ENCODE assay signal across 8 mouse cellular contexts in genomic region chr4:53121516-53122227, GRCm38 (mm10). TPM values are rescaled to one million over a fixed set of nuclear protein-coding genes. Genes with fewer than 3 reads are reported as not detected.
A peak's percentile ranks its signal among the peaks of the same experiment; 100 is the strongest.
DNase-seq lines count a peak whose midpoint lies in the region; ATAC-seq lines count a peak whose summit lies in the region.

No protein-coding gene starts in this region.

- no peak overlapping the region for H3K4me3 ChIP-seq in forebrain, embryonic 14.5 days (ENCODE audit: low read depth, low read length)
- no peak overlapping the region for H3K4me3 ChIP-seq in forebrain, embryonic 11.5 days (ENCODE audit: low read depth, low read length)

- H3K9ac ChIP-seq in forebrain, embryonic 14.5 days (ENCODE audit: low read length), result no peak overlapping the region
- no peak overlapping the region for H3K9ac ChIP-seq in forebrain, embryonic 11.5 days (ENCODE audit: low read length)

- H3K27me3 ChIP-seq in forebrain, embryonic 14.5 days (replicated peaks; ENCODE audit: control insufficient read depth, insufficient read depth, low read length), result no peaks in the 10 kb centered on the region
- H3K27me3 ChIP-seq in forebrain, embryonic 11.5 days (ENCODE audit: control insufficient read depth, insufficient read depth, low read length), result no peaks in the 10 kb centered on the region

- H3K36me3 ChIP-seq in forebrain, embryonic 14.5 days (ENCODE audit: control insufficient read depth, insufficient read depth, low read length), result peaks cover 2% of the 10 kb centered on the region; the same call in 1 of the 2 replicates
- no peaks in the 10 kb centered on the region for H3K36me3 ChIP-seq in forebrain, embryonic 11.5 days (ENCODE audit: control insufficient read depth, insufficient read depth, low read length)

- no peaks in the 10 kb centered on the region for H3K9me3 ChIP-seq in forebrain, embryonic 14.5 days (replicated peaks; ENCODE audit: control insufficient read depth, low read length)
- H3K9me3 ChIP-seq in forebrain, embryonic 11.5 days (ENCODE audit: control insufficient read depth, low read length), result no peaks in the 10 kb centered on the region; the same call in 1 of the 2 replicates

- 57% methylated on average over 7 of the region's 7 CpGs for WGBS in forebrain, embryonic 14.5 days
- 75% methylated on average over 7 of the region's 7 CpGs for WGBS in forebrain, embryonic 11.5 days

- no peak overlapping the region for H3K4me2 ChIP-seq in forebrain, embryonic 14.5 days (ENCODE audit: low read length)
- no peak overlapping the region for H3K4me2 ChIP-seq in forebrain, embryonic 11.5 days (ENCODE audit: low read depth, low read length, severe bottlenecking)

- no peak overlapping the region for H3K27ac ChIP-seq in forebrain, embryonic 14.5 days (ENCODE audit: low read depth, low read length)
- no peak overlapping the region for H3K27ac ChIP-seq in forebrain, embryonic 11.5 days (ENCODE audit: low read depth, low read length)

- no peak; the same call in 1 of the 2 replicates for ATAC-seq in forebrain, embryonic 14.5 days
- ATAC-seq in forebrain, embryonic 11.5 days (replicated peaks; ENCODE audit: low FRiP score), result no peak

- intact Hi-C loops in heart, postnatal 14 days (cut with DNase I), result no loop called here

- peak; percentile 17 for DNase-seq in forebrain, embryonic 14.5 days (ENCODE audit: low spot score)
- DNase-seq in forebrain, embryonic 11.5 days (ENCODE audit: low spot score), result no peak
- DNase-seq in right cerebral cortex, postnatal 14 days, result peak; percentile 36
- DNase-seq in right cerebral cortex, adult 18-20 months, result no peak
- peak; percentile 49 to 54 for DNase-seq in heart, postnatal 14 days
- peak; percentile 59 for DNase-seq in lung, postnatal 14 days
- DNase-seq in embryo, embryonic 10 days (ENCODE audit: low spot score), result no peak
- DNase-seq in neural tube, embryonic 10.5 days (ENCODE audit: extremely low spot score, low spot score), result no peak

- no peaks in the 10 kb centered on the region for H3K4me1 ChIP-seq in forebrain, embryonic 14.5 days (ENCODE audit: control insufficient read depth, insufficient read depth, low read length)
- no peaks in the 10 kb centered on the region for H3K4me1 ChIP-seq in forebrain, embryonic 11.5 days (replicated peaks; ENCODE audit: control insufficient read depth, insufficient read depth, low read length)

RNA-seq across cellular contexts. Expression of gene Abca1, which starts 38.0 kb away (rescaled TPM):
- 9.6 and 12.3 TPM in 2 replicates for polyA plus RNA-seq in forebrain, embryonic 14.5 days (2014; fragmentation: Nextera tagmentation; extraction: Ambion mirVana)
- 5.0 and 5.6 TPM in 2 replicates for polyA plus RNA-seq in forebrain, embryonic 11.5 days (2014; fragmentation: Nextera tagmentation; extraction: Ambion mirVana)
- 10 to 100 TPM; 22.8 to 33.6 TPM for total RNA-seq in heart, postnatal 14 days (2021)

Comparison
In these comparisons a context has a peak if more than half of its experiments do, and no peak if none do; other contexts are left out.
1. DNase-seq: peak in forebrain, embryonic 14.5 days (single experiment), right cerebral cortex, postnatal 14 days (single experiment), heart, postnatal 14 days (2 of 2) and lung, postnatal 14 days (single experiment); none in forebrain, embryonic 11.5 days (single experiment), right cerebral cortex, adult 18-20 months (single experiment), embryo, embryonic 10 days (single experiment) and neural tube, embryonic 10.5 days (single experiment).